Mouse (Mus musculus): Measurements from ENCODE around the gene Ppp2r3a.

Gene Ppp2r3a

GRCm38 (mm10) chr9:101251644-101252337 is at the start of gene Ppp2r3a:
Ppp2r3a (minus strand) TSS chr9:101251795.
- DNase-seq: peak; percentile 99

- peak; percentile 56 for DNase-seq
These were observed 48.9 kb upstream of the Ppp2r3a start for GRCm38 (mm10) chr9:101300441-101300935.

- DNase-seq: peak; percentile 93
These were observed 40.4 kb upstream of the Ppp2r3a start for GRCm38 (mm10) chr9:101291676-101292660.

GRCm38 (mm10) chr9:101290876-101291275 is 39.3 kb upstream of the Ppp2r3a start:
- peak; percentile 57 for DNase-seq

GRCm38 (mm10) chr9:101289750-101290149 is 38.2 kb upstream of the Ppp2r3a start:
- peak; percentile 51 for DNase-seq

GRCm38 (mm10) chr9:101288901-101289647 is 37.5 kb upstream of the Ppp2r3a start:
- peak; percentile 78 for DNase-seq

GRCm38 (mm10) chr9:101286766-101287165 is 35.2 kb upstream of the Ppp2r3a start:
- DNase-seq: no peak

- DNase-seq: peak; percentile 79
These were observed 32.5 kb upstream of the Ppp2r3a start for GRCm38 (mm10) chr9:101284049-101284448.

- peak; percentile 39 for DNase-seq
These were observed 31.1 kb upstream of the Ppp2r3a start for GRCm38 (mm10) chr9:101282651-101283050.

- DNase-seq: peak; percentile 70
These were observed 30.3 kb upstream of the Ppp2r3a start for GRCm38 (mm10) chr9:101281906-101282305.

- peak; percentile 72 for DNase-seq
These were observed 29.7 kb upstream of the Ppp2r3a start for GRCm38 (mm10) chr9:101281326-101281725.

- DNase-seq: peak; percentile 68
These were observed 29.3 kb upstream of the Ppp2r3a start for GRCm38 (mm10) chr9:101280867-101281266.

- DNase-seq: peak; percentile 74
These were observed 28.6 kb upstream of the Ppp2r3a start for GRCm38 (mm10) chr9:101280211-101280610.

GRCm38 (mm10) chr9:101272715-101273114 is 21.1 kb upstream of the Ppp2r3a start:
- peak; percentile 50 for DNase-seq

- no peak for DNase-seq
These were observed 18.4 kb upstream of the Ppp2r3a start for GRCm38 (mm10) chr9:101270020-101270419.

- DNase-seq: peak; percentile 69
These were observed 14.4 kb upstream of the Ppp2r3a start for GRCm38 (mm10) chr9:101266043-101266442.

GRCm38 (mm10) chr9:101265546-101265945 is 14.0 kb upstream of the Ppp2r3a start:
- DNase-seq: peak; percentile 79

- peak; percentile 76 for DNase-seq
These were observed 11.2 kb upstream of the Ppp2r3a start for GRCm38 (mm10) chr9:101262815-101263214.

- DNase-seq: peak; percentile 99
These were observed 10.5 kb upstream of the Ppp2r3a start for GRCm38 (mm10) chr9:101261989-101262571.

- DNase-seq: no peak
These were observed 9.8 kb upstream of the Ppp2r3a start for GRCm38 (mm10) chr9:101261443-101261842.

- peak; percentile 14 for DNase-seq
These were observed 1.5 kb upstream of the Ppp2r3a start for GRCm38 (mm10) chr9:101253136-101253535.

- peak; percentile 79 for DNase-seq
These were observed 946 bp upstream of the Ppp2r3a start for GRCm38 (mm10) chr9:101252541-101252940.

Data from heart, adult 11 months (tissue).